In genomic region chr3:57294742-57295525, GRCm38 (mm10) we compare ENCODE assay signal across 8 mouse cellular contexts. TPM values are rescaled to one million over a fixed set of nuclear protein-coding genes. Genes with fewer than 3 reads are reported as not detected.
A peak's percentile ranks its signal among the peaks of the same experiment; 100 is the strongest.
DNase-seq lines count a peak whose midpoint lies in the region; ATAC-seq and TF ChIP-seq lines count a peak whose summit lies in the region.
"Had no signal": no experiment of that assay in that cellular context is flagged by ENCODE, and none has a peak within 500 bp of the region (broad histone marks: within the 10 kb centered on the region; RNA-seq: fewer than 3 reads in every experiment).

No protein-coding gene starts in this region.

- DNase-seq in 416B (ENCODE audit: low read depth) (peak; percentile 33), Patski (ENCODE audit: low read depth, low spot score) (peak; percentile 96)
- peak; percentile 90 for DNase-seq in embryonic facial prominence, embryonic 14.5 days (ENCODE audit: low spot score)
- DNase-seq in kidney, postnatal 14 days: peak; percentile 84

- CTCF ChIA-PET in Patski (lab: Charles Lee): interaction anchor here (0.6 to 3.2 kb wide), 12 partner anchors 10 to 146 kb away, joined by 3 to 19 read pairs (median 4); no protein-coding TSS in a partner anchor

- peak overlapping the region; percentile 37; the same call in 1 of the 2 replicates for H3K4me2 ChIP-seq in embryonic facial prominence, embryonic 14.5 days (ENCODE audit: low read depth, low read length)
- peak overlapping the region; percentile 50 for H3K4me2 ChIP-seq in heart, embryonic 16.5 days (ENCODE audit: low read depth, low read length)
- no peak overlapping the region for H3K4me2 ChIP-seq in midbrain, embryonic 15.5 days

- in situ Hi-C loops in Patski (cut with MboI; ENCODE audit: low pct_unique_long_range_greater_than_20kb): loop anchor here (10.0 kb wide), 1 partner anchor 330 kb away; no protein-coding TSS in a partner anchor

- no peaks in the 10 kb centered on the region for H3K9me3 ChIP-seq in embryonic facial prominence, embryonic 14.5 days (ENCODE audit: control insufficient read depth, low read length)
- no peaks in the 10 kb centered on the region for H3K9me3 ChIP-seq in heart, embryonic 16.5 days (replicated peaks; ENCODE audit: control insufficient read depth, low read length)
- H3K9me3 ChIP-seq in midbrain, embryonic 15.5 days: no peaks in the 10 kb centered on the region

- POLR2A ChIA-PET in Patski (lab: Charles Lee): interaction anchor here (0.6 to 3.0 kb wide), 3 partner anchors 9 to 116 kb away, joined by 3 to 13 read pairs (median 4); no protein-coding TSS in a partner anchor

- peak; percentile 92 for ATAC-seq in Patski
- peak; percentile 62 for ATAC-seq in embryonic facial prominence, embryonic 14.5 days (ENCODE audit: low read depth)
- peak; percentile 78 for ATAC-seq in heart, embryonic 16.5 days (replicated peaks; ENCODE audit: extremely low read depth, insufficient read depth, low FRiP score)
- peak; percentile 56 for ATAC-seq in midbrain, embryonic 15.5 days (replicated peaks)
- no peak for ATAC-seq in erythroblast, adult 5-6 weeks (replicated peaks; ENCODE audit: low FRiP score, poor library complexity, severe bottlenecking)

- H3K36me3 ChIP-seq in embryonic facial prominence, embryonic 14.5 days (ENCODE audit: control insufficient read depth, insufficient read depth, low read length): no peaks in the 10 kb centered on the region
- H3K36me3 ChIP-seq in heart, embryonic 16.5 days (ENCODE audit: control insufficient read depth, insufficient read depth): no peaks in the 10 kb centered on the region
- no peaks in the 10 kb centered on the region for H3K36me3 ChIP-seq in midbrain, embryonic 15.5 days (replicated peaks)

- peak overlapping the region; percentile 12 for H3K4me3 ChIP-seq in embryonic facial prominence, embryonic 14.5 days (ENCODE audit: low read depth, low read length)
- H3K4me3 ChIP-seq in heart, embryonic 16.5 days (ENCODE audit: low read length): peak overlapping the region; percentile 44
- H3K4me3 ChIP-seq in midbrain, embryonic 15.5 days: no peak overlapping the region

- H3K9ac ChIP-seq in embryonic facial prominence, embryonic 14.5 days (ENCODE audit: low read depth, low read length): 0 out of 2 replicates have a peak overlapping the region, but pooled peaks have one; percentile 40
- peak overlapping the region; percentile 58 for H3K9ac ChIP-seq in heart, embryonic 16.5 days (ENCODE audit: low read length)
- no peak overlapping the region for H3K9ac ChIP-seq in midbrain, embryonic 15.5 days

- H3K4me1 ChIP-seq in embryonic facial prominence, embryonic 14.5 days (ENCODE audit: control insufficient read depth, insufficient read depth, low read length): peaks cover 18% of the 10 kb centered on the region
- peaks cover 5% of the 10 kb centered on the region; the same call in 1 of the 2 replicates for H3K4me1 ChIP-seq in heart, embryonic 16.5 days (ENCODE audit: control insufficient read depth, insufficient read depth, low read length)
- H3K4me1 ChIP-seq in midbrain, embryonic 15.5 days: no peaks in the 10 kb centered on the region

- WGBS in embryonic facial prominence, embryonic 14.5 days: 44% methylated on average over 21 of the region's 21 CpGs
- WGBS in heart, embryonic 16.5 days: 47% methylated on average over 21 of the region's 21 CpGs
- WGBS in midbrain, embryonic 15.5 days: 67% methylated on average over 21 of the region's 21 CpGs

- TF ChIP-seq CTCF in Patski (IDR thresholded peaks at IDR 0.05): no peak

- H3K27ac ChIP-seq in embryonic facial prominence, embryonic 14.5 days (replicated peaks; ENCODE audit: low read depth, low read length): peak overlapping the region; percentile 59
- H3K27ac ChIP-seq in heart, embryonic 16.5 days (ENCODE audit: low read length): peak overlapping the region; percentile 79
- 0 out of 2 replicates have a peak overlapping the region, but pooled peaks have one; percentile 45 for H3K27ac ChIP-seq in midbrain, embryonic 15.5 days

- no peaks in the 10 kb centered on the region for H3K27me3 ChIP-seq in Patski
- no peaks in the 10 kb centered on the region for H3K27me3 ChIP-seq in embryonic facial prominence, embryonic 14.5 days (replicated peaks; ENCODE audit: control insufficient read depth, insufficient read depth, low read length)
- no peaks in the 10 kb centered on the region for H3K27me3 ChIP-seq in heart, embryonic 16.5 days (ENCODE audit: control insufficient read depth, insufficient read depth, low read length)
- H3K27me3 ChIP-seq in midbrain, embryonic 15.5 days (replicated peaks): no peaks in the 10 kb centered on the region

RNA-seq across cellular contexts. Expression of gene Tm4sf1, which starts 6.9 kb away (rescaled TPM):
- polyA plus RNA-seq in Patski (2021): 126 TPM
- 93.8 and 94.9 TPM in 2 replicates for polyA plus RNA-seq in embryonic facial prominence, embryonic 14.5 days (2014; fragmentation: Nextera tagmentation; extraction: Ambion mirVana)
- polyA plus RNA-seq in heart, embryonic 16.5 days (2015; fragmentation: Nextera tagmentation; extraction: Ambion mirVana): 272 and 299 TPM in 2 replicates
- 25.4 and 29.4 TPM in 2 replicates for polyA plus RNA-seq in midbrain, embryonic 15.5 days (2015; fragmentation: Nextera tagmentation; extraction: Ambion mirVana)
- 1.2 TPM in 1 of 2 replicates, not detected in the other for total RNA-seq in erythroblast, adult 5-6 weeks (2015; ENCODE audit: low replicate concordance)
- total RNA-seq in erythroblast, adult 5-6 weeks (2017; ENCODE audit: low replicate concordance): not detected in 2 replicates
- total RNA-seq: common myeloid progenitor, adult 5-6 weeks had no signal

Comparison
In these comparisons a context has a peak if more than half of its experiments do, and no peak if none do; other contexts are left out.
1. DNase-seq: peak in every context shown above with its lines; median percentile 96 in Patski; 90 in embryonic facial prominence, embryonic 14.5 days; 84 in kidney, postnatal 14 days; 33 in 416B.